16 mouse cellular contexts compared by ENCODE assay signal in the genomic region with DNA sequence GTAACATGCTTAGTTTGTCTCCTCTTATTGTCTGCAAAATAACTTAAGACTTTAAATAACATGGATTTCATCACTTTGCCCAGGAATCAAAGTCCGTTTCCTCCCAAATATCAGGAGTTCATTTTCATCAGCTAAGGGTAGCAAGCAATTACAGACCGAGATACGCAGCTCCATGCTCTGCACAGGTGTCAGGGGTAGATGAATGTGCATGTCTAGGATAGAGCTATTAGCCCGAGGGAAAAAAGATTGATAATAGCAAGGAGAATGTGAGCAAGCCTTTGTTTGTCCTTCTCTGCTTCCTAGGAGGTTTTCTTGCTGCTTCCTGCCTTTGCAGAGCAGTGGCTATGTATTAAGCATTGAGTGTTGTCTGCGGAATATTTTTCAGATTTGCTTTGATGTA.
"Had no signal": no experiment of that assay in that cellular context is flagged by ENCODE, and none has a peak within 500 bp of the region (broad histone marks: within the 10 kb centered on the region; RNA-seq: fewer than 3 reads in every experiment).

No protein-coding gene starts in this region.

- H3K4me3 ChIP-seq: limb, embryonic 12.5 days; limb, embryonic 15.5 days; liver, embryonic 13.5 days had no signal

- H3K9me3 ChIP-seq: limb, embryonic 12.5 days; limb, embryonic 15.5 days; liver, embryonic 13.5 days had no signal

- H3K9ac ChIP-seq: limb, embryonic 12.5 days; limb, embryonic 15.5 days; liver, embryonic 13.5 days had no signal

- H3K27me3 ChIP-seq: limb, embryonic 12.5 days; limb, embryonic 15.5 days; liver, embryonic 13.5 days had no signal

- H3K36me3 ChIP-seq: limb, embryonic 12.5 days; limb, embryonic 15.5 days; liver, embryonic 13.5 days had no signal

- DNase-seq: kidney, adult 18-20 months; kidney, adult 9 months; kidney, postnatal 14 days; kidney, postnatal 4 days; left cerebral cortex, postnatal 4 days; liver, embryonic 13.5 days; lung, adult 2 months; lung, postnatal 14 days; lung, postnatal 4 days; retina, postnatal 1 day; right cerebral cortex, postnatal 25 days; thymus, adult 18-20 months; thymus, postnatal 36 days had no signal

- H3K4me1 ChIP-seq: limb, embryonic 12.5 days; limb, embryonic 15.5 days; liver, embryonic 13.5 days had no signal

- H3K4me2 ChIP-seq: limb, embryonic 12.5 days; limb, embryonic 15.5 days; liver, embryonic 13.5 days; midbrain, embryonic 11.5 days had no signal

- H3K27ac ChIP-seq: limb, embryonic 12.5 days; limb, embryonic 15.5 days; liver, embryonic 13.5 days had no signal
